Mouse (Mus musculus): Measurements from ENCODE around the gene Bcas1. TPM values are rescaled to one million over a fixed set of nuclear protein-coding genes. Genes with fewer than 3 reads are reported as not detected.

Bcas1 gene
- polyA plus RNA-seq, 1 experiment from 2014 or later = 1.9 TPM

- H3K27me3 ChIP-seq (replicated peaks; ENCODE audit: control insufficient read depth, insufficient read depth, low read length) = no peaks in the 10 kb centered on the region
- H3K36me3 ChIP-seq (ENCODE audit: control insufficient read depth, insufficient read depth) = no peaks in the 10 kb centered on the region
- no peak overlapping the region for H3K9ac ChIP-seq (replicated peaks; ENCODE audit: low read depth, low read length)
- 89% methylated on average over 8 of the region's 8 CpGs for WGBS
- H3K4me1 ChIP-seq (replicated peaks; ENCODE audit: control insufficient read depth, insufficient read depth, low read length) = no peaks in the 10 kb centered on the region
- ATAC-seq = no peak
- H3K9me3 ChIP-seq (ENCODE audit: control insufficient read depth, low read length) = no peaks in the 10 kb centered on the region
- no peak overlapping the region for H3K4me3 ChIP-seq (replicated peaks; ENCODE audit: low read length)
- no peak overlapping the region for H3K27ac ChIP-seq (ENCODE audit: low read length)
- H3K4me2 ChIP-seq (ENCODE audit: low read length) = no peak overlapping the region
These were observed 97.2 kb downstream of the Bcas1 start for GRCm38 (mm10) chr2:170330466-170330865.

GRCm38 (mm10) chr2:170329921-170330320 is 97.7 kb downstream of the Bcas1 start:
- Histone ChIP-seq H3K9me3 (ENCODE audit: control insufficient read depth, low read length) (no peaks in the 10 kb centered on the region), H3K27ac (ENCODE audit: low read length) (no peak overlapping the region), H3K36me3 (ENCODE audit: control insufficient read depth, insufficient read depth) (no peaks in the 10 kb centered on the region), H3K4me3 (replicated peaks; ENCODE audit: low read length) (no peak overlapping the region), H3K4me1 (replicated peaks; ENCODE audit: control insufficient read depth, insufficient read depth, low read length) (no peaks in the 10 kb centered on the region), H3K4me2 (ENCODE audit: low read length) (no peak overlapping the region), H3K27me3 (replicated peaks; ENCODE audit: control insufficient read depth, insufficient read depth, low read length) (no peaks in the 10 kb centered on the region), H3K9ac (replicated peaks; ENCODE audit: low read depth, low read length) (no peak overlapping the region)
- 95% methylated on average over 13 of the region's 13 CpGs for WGBS
- ATAC-seq = no peak

- no peaks in the 10 kb centered on the region for H3K27me3 ChIP-seq (replicated peaks; ENCODE audit: control insufficient read depth, insufficient read depth, low read length)
- peaks cover 12% of the 10 kb centered on the region for H3K4me1 ChIP-seq (replicated peaks; ENCODE audit: control insufficient read depth, insufficient read depth, low read length)
- 4% methylated on average over 19 of the region's 19 CpGs for WGBS
- no peaks in the 10 kb centered on the region for H3K9me3 ChIP-seq (ENCODE audit: control insufficient read depth, low read length)
- peak overlapping the region; percentile 41 for H3K4me3 ChIP-seq (replicated peaks; ENCODE audit: low read length)
- H3K9ac ChIP-seq (replicated peaks; ENCODE audit: low read depth, low read length) = peak overlapping the region; percentile 55
- H3K36me3 ChIP-seq (ENCODE audit: control insufficient read depth, insufficient read depth) = no peaks in the 10 kb centered on the region
- H3K4me2 ChIP-seq (ENCODE audit: low read length) = peak overlapping the region; percentile 58
- H3K27ac ChIP-seq (ENCODE audit: low read length) = no peak overlapping the region
- peak; percentile 78 for ATAC-seq
These were observed 103.7 kb downstream of the Bcas1 start for GRCm38 (mm10) chr2:170323925-170324347.

GRCm38 (mm10) chr2:170322013-170322414 is 105.6 kb downstream of the Bcas1 start:
- no peak overlapping the region for H3K27ac ChIP-seq (ENCODE audit: low read length)
- H3K36me3 ChIP-seq (ENCODE audit: control insufficient read depth, insufficient read depth) = no peaks in the 10 kb centered on the region
- 47% methylated on average over 3 of the region's 3 CpGs for WGBS
- no peaks in the 10 kb centered on the region for H3K9me3 ChIP-seq (ENCODE audit: control insufficient read depth, low read length)
- no peak overlapping the region for H3K4me2 ChIP-seq (ENCODE audit: low read length)
- H3K27me3 ChIP-seq (replicated peaks; ENCODE audit: control insufficient read depth, insufficient read depth, low read length) = no peaks in the 10 kb centered on the region
- no peak overlapping the region for H3K4me3 ChIP-seq (replicated peaks; ENCODE audit: low read length)
- H3K9ac ChIP-seq (replicated peaks; ENCODE audit: low read depth, low read length) = no peak overlapping the region
- no peak for ATAC-seq
- peaks cover 12% of the 10 kb centered on the region for H3K4me1 ChIP-seq (replicated peaks; ENCODE audit: control insufficient read depth, insufficient read depth, low read length)

GRCm38 (mm10) chr2:170321579-170321978 is 106.1 kb downstream of the Bcas1 start:
- Histone ChIP-seq H3K27ac (ENCODE audit: low read length) (no peak overlapping the region), H3K36me3 (ENCODE audit: control insufficient read depth, insufficient read depth) (no peaks in the 10 kb centered on the region), H3K4me1 (replicated peaks; ENCODE audit: control insufficient read depth, insufficient read depth, low read length) (peaks cover 12% of the 10 kb centered on the region), H3K27me3 (replicated peaks; ENCODE audit: control insufficient read depth, insufficient read depth, low read length) (no peaks in the 10 kb centered on the region), H3K9me3 (ENCODE audit: control insufficient read depth, low read length) (no peaks in the 10 kb centered on the region), H3K4me3 (replicated peaks; ENCODE audit: low read length) (no peak overlapping the region), H3K4me2 (ENCODE audit: low read length) (no peak overlapping the region), H3K9ac (replicated peaks; ENCODE audit: low read depth, low read length) (no peak overlapping the region)
- ATAC-seq = no peak
- 45% methylated on average over 5 of the region's 5 CpGs for WGBS

GRCm38 (mm10) chr2:170319533-170320463 is 107.8 kb downstream of the Bcas1 start:
- Histone ChIP-seq H3K9ac (replicated peaks; ENCODE audit: low read depth, low read length) (peak overlapping the region; percentile 62), H3K4me2 (ENCODE audit: low read length) (peak overlapping the region; percentile 92), H3K27me3 (replicated peaks; ENCODE audit: control insufficient read depth, insufficient read depth, low read length) (no peaks in the 10 kb centered on the region), H3K36me3 (ENCODE audit: control insufficient read depth, insufficient read depth) (no peaks in the 10 kb centered on the region), H3K9me3 (ENCODE audit: control insufficient read depth, low read length) (no peaks in the 10 kb centered on the region), H3K4me3 (replicated peaks; ENCODE audit: low read length) (peak overlapping the region; percentile 48), H3K4me1 (replicated peaks; ENCODE audit: control insufficient read depth, insufficient read depth, low read length) (peaks cover 12% of the 10 kb centered on the region), H3K27ac (ENCODE audit: low read length) (peak overlapping the region; percentile 56; the same call in 1 of the 2 replicates)
- peak; percentile 20 for ATAC-seq
- WGBS = 21% methylated on average over 20 of the region's 20 CpGs

- H3K4me2 ChIP-seq (ENCODE audit: low read length) = peak overlapping the region; percentile 92
- peak overlapping the region; percentile 58 for H3K27ac ChIP-seq (ENCODE audit: low read length)
- H3K27me3 ChIP-seq (replicated peaks; ENCODE audit: control insufficient read depth, insufficient read depth, low read length) = no peaks in the 10 kb centered on the region
- 12% methylated on average over 22 of the region's 25 CpGs for WGBS
- no peaks in the 10 kb centered on the region for H3K36me3 ChIP-seq (ENCODE audit: control insufficient read depth, insufficient read depth)
- peaks cover 8% of the 10 kb centered on the region for H3K4me1 ChIP-seq (replicated peaks; ENCODE audit: control insufficient read depth, insufficient read depth, low read length)
- H3K9ac ChIP-seq (replicated peaks; ENCODE audit: low read depth, low read length) = peak overlapping the region; percentile 31; the same call in 1 of the 2 replicates
- peak overlapping the region; percentile 48 for H3K4me3 ChIP-seq (replicated peaks; ENCODE audit: low read length)
- peak; percentile 97 for ATAC-seq
- no peaks in the 10 kb centered on the region for H3K9me3 ChIP-seq (ENCODE audit: control insufficient read depth, low read length)
These were observed 108.7 kb downstream of the Bcas1 start for GRCm38 (mm10) chr2:170318713-170319532.

GRCm38 (mm10) chr2:170316774-170317173 is 110.9 kb downstream of the Bcas1 start:
- Histone ChIP-seq H3K9me3 (ENCODE audit: control insufficient read depth, low read length) (no peaks in the 10 kb centered on the region), H3K4me1 (replicated peaks; ENCODE audit: control insufficient read depth, insufficient read depth, low read length) (peaks cover 8% of the 10 kb centered on the region), H3K4me2 (ENCODE audit: low read length) (no peak overlapping the region), H3K9ac (replicated peaks; ENCODE audit: low read depth, low read length) (no peak overlapping the region), H3K4me3 (replicated peaks; ENCODE audit: low read length) (no peak overlapping the region), H3K27me3 (replicated peaks; ENCODE audit: control insufficient read depth, insufficient read depth, low read length) (no peaks in the 10 kb centered on the region), H3K27ac (ENCODE audit: low read length) (no peak overlapping the region), H3K36me3 (ENCODE audit: control insufficient read depth, insufficient read depth) (no peaks in the 10 kb centered on the region)
- no peak for ATAC-seq
- 86% methylated on average over 4 of the region's 4 CpGs for WGBS

GRCm38 (mm10) chr2:170316344-170316743 is 111.3 kb downstream of the Bcas1 start:
- H3K27ac ChIP-seq (ENCODE audit: low read length) = no peak overlapping the region
- no peak overlapping the region for H3K9ac ChIP-seq (replicated peaks; ENCODE audit: low read depth, low read length)
- H3K27me3 ChIP-seq (replicated peaks; ENCODE audit: control insufficient read depth, insufficient read depth, low read length) = no peaks in the 10 kb centered on the region
- H3K9me3 ChIP-seq (ENCODE audit: control insufficient read depth, low read length) = no peaks in the 10 kb centered on the region
- H3K4me2 ChIP-seq (ENCODE audit: low read length) = no peak overlapping the region
- WGBS = 92% methylated on average over 8 of the region's 8 CpGs
- H3K4me1 ChIP-seq (replicated peaks; ENCODE audit: control insufficient read depth, insufficient read depth, low read length) = peaks cover 8% of the 10 kb centered on the region
- ATAC-seq = no peak
- no peaks in the 10 kb centered on the region for H3K36me3 ChIP-seq (ENCODE audit: control insufficient read depth, insufficient read depth)
- H3K4me3 ChIP-seq (replicated peaks; ENCODE audit: low read length) = no peak overlapping the region
